Mouse (Mus musculus): ENCODE measurements around the gene Zfp985.
A peak's percentile ranks its signal among the peaks of the same experiment; 100 is the strongest.
"Not testable (repeated sequence)": the region's sequence is repeated elsewhere in the genome, so short reads cannot be mapped to it uniquely, and the experiment has no call there.

The Zfp985 gene

DNA sequence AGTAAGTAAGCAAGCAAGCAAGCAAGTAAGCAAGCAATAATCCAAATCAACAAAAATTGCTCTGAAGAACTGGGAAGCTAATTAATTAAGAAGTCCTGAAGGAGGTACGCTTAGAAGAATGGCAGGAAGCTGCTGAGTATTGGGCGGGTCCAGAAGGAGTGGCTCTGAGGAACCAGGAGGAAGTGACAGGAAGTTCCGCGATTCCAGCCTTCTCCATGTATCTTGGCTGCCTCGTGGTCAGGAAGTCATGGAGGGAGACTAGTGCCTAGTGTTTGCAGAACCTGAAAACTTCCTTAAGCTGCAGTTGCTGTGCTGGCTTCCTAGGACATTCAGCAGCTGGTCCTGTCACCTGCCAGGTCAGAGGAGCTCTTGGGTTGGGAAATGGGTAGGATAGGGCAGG lies at the start of gene Zfp985:
TSS of gene Zfp985 (plus strand) at position 207 of the 400 bp plus-strand sequence.
- DNase-seq: not testable (repeated sequence)

DNA sequence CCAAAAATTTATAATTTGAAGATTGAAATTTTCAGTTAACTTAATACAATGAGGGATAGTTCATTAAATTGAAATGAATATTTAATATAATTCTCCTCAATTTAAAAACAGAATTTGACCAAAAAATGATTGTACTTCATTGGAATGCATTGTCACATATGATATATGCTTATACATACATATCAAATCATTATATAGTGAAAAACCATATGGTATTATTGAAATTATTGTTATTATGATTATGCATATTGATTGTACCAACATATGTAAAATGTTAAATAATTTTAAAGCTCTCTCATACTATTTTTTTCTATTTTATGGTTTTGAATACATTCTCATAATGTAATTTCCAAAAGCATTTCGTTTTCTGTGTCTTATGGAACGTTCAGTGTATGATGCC lies 43.9 kb upstream of the Zfp985 start:
- no peak for DNase-seq

DNA sequence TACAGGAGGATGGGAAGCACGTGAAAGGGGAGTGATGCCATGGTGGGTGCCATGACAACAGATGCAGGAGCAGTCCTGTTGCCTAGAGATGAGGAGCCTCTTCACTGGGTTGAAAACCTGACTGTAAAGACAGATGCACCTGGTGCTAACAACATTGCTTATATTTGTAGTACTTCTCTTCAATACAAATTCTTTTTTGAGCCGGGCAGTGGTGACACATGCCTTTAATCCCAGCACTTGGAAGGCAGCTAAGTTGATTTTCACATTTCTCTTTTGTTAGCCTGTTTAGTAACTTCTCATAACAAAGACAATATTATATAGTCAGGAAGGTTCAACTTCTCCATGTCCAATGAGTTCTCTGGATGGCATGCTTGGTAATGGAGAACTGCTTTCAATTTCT lies 34.1 kb upstream of the Zfp985 start:
- no peak for DNase-seq

DNA sequence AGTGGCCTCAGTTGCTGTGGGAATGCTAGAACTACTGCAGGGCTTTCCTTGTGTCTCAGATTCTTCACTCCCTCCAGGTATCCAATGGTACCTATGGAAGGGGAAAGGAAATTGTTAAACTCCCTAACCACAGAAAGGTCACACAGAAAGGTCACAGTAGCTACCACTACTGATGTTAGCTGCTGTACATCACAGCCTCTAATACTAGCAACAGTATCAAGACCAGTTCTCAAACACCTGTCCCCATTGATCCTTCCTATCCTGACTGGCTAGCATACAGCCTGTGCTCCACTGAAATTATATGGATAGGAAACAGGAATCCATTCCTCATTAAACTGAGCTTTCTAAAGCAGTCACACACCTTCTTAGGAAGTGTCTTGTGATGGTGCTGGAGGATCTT lies 33.0 kb upstream of the Zfp985 start:
- no peak for DNase-seq

DNA sequence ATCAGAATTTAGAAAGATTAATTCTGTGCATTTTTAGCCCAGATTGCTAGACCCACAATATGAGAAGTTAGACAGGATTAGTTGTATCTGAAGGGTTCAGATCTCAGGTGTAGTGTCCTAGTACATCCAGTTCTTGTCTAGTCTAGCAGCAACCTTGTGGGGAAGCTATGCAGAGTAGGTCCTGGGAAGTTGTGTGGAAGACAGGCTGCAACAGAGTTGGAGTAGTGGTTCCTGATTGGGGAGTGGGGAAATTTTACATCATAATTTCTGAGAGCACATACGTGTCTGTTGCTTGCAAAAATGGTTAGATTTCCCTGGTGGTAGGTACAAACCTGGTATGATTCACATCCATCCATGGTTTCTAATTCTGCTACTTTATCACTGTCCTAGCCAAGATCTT lies 28.0 kb upstream of the Zfp985 start:
- no peak for DNase-seq

DNA sequence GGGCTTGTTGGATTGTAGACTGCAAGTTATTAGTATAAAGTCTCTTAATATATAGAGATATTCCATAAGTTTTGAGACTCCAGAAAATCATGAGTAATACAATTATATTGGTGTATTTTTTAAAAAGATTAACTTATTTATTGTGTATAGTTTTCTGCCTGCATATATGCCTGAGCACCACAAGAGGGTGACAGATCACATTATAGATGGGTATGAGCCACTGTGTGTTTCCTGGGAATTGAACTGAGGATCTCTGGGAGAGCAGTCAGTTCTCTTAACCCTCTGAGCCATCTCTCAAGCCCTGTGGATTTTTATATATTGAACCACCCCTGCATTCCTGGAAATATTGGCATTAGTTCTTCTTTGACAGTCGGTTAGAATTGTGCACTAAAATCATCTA lies 22.7 kb upstream of the Zfp985 start:
- DNase-seq: no peak

DNA sequence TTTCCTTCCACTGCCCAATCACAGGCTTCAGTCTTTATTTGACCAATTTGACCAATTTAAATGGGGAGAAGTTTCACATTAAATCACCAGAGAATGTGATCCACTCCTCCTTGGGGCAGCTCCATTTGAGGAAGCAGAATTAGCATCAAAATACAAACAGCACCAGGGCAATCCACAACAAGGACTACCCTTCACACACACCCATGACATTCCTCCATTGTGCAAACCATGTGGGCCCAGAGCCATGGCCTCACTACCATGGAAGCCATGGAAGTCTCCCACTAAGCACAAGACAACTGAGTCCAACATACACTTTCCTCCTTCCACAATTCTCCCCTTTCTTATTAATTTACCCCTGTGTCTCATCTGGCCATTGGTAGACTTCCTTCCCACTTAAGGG lies 17.2 kb upstream of the Zfp985 start:
- DNase-seq: not testable (repeated sequence)

DNA sequence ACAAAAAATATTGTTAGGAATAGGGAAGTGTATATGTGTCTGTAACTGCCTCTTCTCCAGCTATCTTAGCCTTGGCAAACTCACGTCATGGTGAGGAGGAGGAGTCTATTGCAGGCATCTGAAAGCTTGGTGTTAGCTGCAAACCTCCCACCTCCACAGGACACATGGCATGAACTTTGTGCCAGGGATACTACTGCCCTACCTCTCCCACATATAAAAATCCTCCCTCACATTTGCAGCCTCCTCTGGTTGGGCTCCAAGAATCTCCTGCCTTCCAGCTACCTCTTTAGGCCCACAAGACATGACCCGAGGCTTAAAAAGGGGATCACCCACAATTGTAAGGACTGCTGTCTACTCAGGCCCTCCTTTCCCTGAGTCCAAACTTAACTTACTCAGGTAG lies 15.4 kb upstream of the Zfp985 start:
- no peak for DNase-seq

DNA sequence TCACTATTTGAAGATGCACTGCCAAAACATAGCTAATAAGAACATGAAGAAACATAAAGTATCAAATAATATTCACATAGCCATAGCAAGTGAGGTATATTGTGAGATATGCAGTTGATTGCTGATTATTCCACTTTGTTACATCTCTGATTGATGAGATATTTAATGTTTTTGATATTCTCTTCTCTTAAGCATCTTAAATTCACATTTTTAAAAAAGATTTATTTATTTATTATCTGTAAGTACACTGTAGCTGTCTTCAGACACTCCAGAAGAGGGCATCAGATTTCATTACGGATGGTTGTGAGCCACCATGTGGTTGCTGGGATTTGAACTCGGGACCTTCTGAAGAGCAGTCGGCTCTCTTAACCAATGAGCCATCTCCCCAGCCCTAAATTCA lies 13.2 kb upstream of the Zfp985 start, which contains the start of gene Gm16503:
TSS of gene Gm16503 (plus strand) at position 301 of the 400 bp plus-strand sequence.
- not testable (repeated sequence) for DNase-seq

DNA sequence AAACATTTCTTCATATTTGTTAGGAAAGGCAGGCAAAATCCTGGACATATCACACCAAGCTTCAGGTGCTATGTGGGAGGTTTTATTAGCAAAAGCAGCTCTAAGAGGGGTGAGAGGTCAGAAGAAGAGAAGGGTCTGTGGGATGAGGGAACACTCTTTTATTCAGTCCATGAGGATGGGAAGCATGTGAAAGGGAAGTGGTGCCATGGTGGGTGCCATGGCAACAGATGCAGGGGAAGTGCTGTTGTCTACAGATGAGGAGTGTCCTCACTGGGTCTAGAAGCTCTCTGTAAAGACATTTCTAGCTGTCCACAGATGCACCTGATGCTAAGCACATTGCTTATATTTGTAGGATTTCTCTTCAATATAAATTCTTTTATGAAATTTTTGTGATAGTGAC lies 12.0 kb upstream of the Zfp985 start:
- DNase-seq: no peak

DNA sequence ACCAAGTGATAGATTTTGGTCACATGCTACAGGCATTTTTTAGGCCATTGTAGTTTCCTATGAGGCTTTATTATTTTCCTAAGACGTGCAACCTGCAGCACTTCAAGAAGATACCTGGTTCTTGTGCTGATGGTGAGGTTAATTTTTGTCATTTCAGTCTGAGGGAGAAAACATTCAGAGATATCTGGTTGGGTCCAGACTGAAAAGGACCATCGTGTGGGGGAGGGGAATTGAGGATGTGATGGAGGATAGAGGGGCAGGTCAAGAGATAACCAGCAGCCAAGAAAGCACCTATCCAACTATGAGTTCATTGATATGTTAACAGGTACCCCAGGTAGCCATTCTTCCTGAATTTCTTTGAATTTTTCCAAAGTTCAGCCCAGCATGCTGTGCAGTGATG lies 1.3 kb downstream of the Zfp985 start:
- not testable (repeated sequence) for DNase-seq

DNA sequence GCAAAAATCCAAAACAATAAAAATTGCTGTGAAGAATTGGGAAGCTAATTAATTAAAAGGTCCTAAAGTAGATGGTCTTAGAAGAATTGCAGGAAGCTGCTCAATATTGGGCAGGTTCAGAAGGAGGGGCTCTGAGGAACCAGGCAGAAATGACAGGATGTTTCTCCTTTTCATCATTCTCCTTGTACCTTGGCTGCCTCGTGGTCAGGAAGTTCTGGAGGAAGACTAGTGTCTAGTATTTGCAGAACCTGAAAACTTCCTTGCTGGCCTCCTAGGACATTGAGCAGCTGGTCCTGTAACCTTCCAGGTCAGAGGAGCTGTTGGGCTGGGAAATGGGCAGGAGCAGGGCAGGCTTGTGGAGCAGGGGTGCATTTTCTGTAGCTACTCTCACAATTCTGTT lies 3.8 kb downstream of the Zfp985 start:
- not testable (repeated sequence) for DNase-seq

DNA sequence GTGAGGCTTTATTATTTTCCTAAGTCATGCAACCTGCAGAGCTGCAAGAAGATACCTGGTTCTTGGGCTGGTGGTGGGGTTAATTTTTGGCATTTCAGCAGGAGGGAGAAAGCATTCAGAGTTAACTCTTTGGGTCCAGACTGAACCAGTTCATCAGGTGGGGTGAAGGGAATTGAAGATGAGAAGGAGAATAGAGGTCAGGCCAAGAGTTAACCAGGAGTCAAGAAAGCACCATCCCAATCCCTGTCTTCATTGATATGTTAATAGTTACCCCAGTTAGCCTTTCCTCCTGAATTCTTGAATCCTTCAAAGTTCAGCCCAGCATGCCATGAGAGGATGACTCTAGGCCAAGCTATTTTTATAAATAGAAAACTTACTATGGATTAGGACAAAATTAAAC lies 4.9 kb downstream of the Zfp985 start:
- DNase-seq: not testable (repeated sequence)

DNA sequence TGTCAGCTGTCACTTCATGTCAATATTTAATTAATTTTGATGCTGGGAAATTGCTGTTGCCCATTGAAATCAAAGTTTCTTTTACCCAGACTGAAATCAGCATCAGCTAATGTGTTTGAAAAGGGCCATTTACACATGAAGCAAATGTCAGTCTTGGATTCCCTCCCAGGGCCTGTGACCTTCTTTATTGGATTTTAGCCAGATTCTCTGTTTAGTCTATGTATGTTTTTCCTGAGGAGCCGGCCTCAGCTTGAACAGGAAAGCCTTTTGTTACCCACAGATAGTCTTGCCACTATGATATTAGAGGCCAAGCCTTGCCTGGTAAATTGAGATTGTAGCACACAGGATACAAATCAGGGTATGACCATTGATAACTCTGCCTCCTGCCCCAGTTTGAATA lies 6.0 kb downstream of the Zfp985 start:
- DNase-seq: peak in 1 of 2 experiments; percentile 32

DNA sequence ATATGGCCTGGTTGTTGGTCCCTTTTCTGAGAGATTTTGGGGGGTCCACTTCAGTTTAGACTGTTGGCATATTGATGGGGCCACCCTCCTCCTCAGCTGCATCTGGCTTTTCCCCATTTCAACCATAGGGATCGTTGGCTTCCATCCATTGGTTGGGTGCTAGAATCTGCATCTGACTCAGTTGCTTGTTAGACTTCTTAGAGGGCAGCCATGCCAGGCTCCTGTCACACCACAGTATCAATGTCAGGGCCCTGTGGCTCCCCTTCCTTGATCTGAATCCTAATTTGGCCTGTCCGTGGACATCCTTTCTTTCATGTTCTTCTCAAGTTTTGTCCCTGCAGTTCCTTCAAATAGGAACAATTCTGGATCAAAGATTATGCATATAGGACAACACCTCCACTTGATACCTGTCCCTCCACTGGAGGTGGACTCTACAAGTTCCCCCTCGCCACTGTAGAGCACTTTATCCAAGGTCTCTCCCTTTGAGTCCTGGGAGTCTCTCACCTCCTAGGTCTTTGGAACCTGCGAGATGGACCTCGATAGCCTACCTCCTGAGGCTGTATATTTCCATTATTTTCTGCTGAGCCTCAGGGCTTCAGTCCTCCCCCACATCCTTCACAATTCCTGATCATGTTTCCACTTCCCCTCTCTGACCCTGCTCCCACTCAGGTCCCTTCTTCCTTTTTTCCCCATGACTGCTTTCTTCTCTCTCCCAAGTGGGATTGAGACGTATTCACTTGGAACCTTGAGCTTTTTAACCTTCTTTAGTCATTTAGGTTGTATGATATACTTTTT lies 12.5 kb downstream of the Zfp985 start:
- no peak for DNase-seq

DNA sequence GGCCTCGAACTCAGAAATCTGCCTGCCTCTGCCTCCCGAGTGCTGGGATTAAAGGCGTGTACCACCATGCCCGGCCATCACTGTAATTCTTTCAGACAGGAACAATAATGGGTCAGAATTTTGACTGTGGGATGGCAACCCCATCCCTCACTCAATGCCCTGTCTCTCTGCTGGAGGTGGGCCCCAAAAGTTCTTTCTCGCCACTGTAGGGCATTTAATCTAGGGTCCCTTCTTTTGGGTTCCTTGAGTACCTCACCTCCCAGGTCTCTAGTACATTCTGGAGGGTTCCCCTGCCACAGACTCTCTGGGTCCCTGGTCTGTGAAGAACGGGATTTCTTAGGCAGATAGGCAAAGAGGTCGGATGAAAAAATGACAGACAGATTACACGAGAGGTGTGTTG lies 18.1 kb downstream of the Zfp985 start:
- not testable (repeated sequence) for DNase-seq

DNA sequence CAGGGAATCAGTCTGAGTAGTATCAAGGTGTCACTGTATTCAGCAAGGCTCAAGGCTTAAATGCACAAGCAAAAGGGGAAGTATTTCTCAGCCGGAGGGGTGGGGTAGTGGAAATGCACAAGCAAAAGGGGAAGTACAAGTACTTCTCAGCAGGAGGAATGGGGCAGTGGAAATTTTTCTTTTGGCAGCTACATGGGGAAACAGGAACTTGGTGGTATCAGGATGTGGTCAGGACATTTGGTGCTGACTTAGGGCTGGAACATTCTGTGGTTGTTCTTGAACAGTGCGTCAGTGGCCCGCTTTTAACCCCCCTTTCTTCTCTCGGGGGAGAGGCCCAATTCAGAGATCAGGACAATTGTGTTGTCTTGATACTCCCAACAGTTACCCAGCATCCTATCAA lies 26.3 kb downstream of the Zfp985 start:
- DNase-seq: not testable (repeated sequence)

DNA sequence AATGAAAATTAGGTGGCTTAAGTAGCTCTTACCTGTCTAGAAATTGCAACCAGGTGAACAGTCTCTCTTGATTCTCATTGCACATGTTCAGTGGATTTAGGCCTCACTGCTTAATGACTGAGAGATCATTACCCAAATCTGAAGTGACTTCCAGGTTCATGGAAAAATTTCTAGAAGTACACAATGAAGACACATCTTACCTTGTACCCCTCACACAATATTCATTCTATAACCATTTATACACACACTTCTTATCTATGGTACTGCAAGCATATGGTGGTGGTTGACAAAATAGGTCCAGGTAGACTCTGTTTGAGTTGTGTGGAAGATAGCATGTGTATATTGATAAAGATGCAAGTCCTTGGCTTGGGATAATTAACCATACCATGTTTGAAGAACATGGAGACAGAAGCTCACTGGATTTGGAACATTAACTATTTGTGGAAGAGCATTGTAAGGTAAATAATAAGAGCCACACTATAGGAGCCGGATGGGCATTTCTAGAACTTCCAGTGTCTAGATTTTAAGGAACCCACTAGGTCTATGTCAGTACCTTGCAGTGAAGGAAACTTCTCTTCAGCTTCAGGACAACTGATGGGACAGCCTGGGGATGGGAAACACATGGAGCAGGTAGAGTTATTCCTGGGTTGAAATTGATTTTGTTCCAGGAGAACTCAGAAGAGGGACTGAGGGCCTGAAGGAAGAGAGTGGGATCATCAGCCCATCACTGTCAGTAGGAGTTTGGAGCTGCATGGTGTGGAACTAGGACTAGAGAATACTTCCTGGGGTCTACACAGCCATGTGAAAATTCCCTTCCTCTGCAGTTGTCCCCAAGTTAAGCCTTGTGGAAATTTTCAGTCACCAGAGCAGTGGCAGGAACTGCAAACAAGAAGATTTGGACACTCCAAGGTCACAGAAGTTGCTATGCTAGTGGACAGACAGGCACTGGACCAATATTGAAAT lies 33.7 kb downstream of the Zfp985 start:
- no peak for DNase-seq

DNA sequence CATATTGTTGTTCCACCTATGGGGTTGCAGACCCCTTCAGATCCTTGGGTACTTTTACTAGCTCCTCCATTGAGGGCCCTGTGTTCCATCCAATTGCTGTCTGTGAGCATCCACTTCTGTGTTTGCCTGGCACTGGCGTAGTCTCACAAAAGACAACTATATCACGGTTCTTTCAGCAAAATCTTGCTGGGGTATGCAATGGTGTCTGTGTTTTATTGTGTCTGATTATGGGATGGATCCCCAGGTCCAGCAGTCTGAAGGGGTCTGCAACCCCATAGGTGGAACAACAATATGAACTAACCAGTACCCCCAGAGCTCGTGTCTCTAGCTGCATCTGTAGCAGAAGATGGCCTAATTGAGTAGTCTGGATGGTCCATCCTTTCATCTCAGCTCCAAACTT lies 41.6 kb downstream of the Zfp985 start:
- DNase-seq: not testable (repeated sequence)

DNA sequence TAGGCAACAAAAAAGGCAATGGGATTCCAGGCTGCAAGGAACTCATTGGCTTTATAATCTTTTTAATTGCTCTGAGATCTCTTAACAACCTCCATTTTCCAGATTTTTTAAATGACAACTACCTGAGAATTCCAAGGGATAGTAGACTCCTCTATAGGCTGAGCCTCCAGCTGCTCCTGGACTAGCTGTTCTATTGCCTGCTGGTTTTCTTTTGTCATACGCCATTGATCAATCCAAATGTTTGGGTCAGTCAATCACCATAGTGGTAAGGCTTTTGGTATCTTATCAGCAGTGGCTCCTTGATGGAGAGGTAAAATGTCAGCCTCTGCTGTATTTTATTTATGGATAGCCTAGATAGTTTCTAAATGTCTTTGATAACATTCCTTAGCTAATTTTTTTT lies 44.6 kb downstream of the Zfp985 start:
- DNase-seq: no peak

DNA sequence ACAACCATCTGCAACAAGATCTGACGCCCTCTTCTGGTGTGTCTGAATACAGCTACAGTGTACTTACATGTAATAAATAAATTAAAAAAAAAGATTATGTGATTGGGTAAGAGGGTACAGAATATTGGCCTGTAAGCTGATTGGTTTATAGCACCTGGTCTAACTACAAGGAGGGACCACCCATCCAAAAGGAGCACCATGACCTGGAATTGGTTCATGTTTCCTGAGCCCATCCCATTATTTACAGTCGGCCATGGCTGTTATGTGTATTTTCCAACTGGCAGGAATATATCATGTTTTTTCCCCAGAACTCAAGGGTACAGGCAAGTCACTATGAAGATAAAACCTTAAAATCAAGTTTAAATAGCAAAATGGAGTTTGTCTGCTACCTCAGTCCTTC lies 45.8 kb downstream of the Zfp985 start:
- DNase-seq: no peak

DNA sequence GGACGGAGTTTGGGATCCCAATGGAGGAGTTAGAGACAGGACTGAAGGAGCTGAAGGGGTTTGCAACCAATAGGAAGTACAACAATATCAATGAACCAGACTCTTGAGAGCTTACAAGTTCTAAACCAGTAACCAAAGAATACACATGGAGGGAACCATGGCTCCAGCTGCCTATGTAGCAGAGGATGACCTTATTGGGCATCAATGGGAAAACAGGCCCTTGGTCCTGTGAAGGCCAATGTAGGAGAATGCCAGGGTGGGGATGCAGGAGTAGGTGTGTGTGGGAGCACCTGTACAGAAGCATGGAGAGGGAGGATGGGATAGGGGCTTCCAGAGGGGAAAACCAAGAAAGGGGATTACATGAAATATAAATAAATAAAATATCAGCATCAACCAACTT lies 48.8 kb downstream of the Zfp985 start:
- DNase-seq: no peak

DNA sequence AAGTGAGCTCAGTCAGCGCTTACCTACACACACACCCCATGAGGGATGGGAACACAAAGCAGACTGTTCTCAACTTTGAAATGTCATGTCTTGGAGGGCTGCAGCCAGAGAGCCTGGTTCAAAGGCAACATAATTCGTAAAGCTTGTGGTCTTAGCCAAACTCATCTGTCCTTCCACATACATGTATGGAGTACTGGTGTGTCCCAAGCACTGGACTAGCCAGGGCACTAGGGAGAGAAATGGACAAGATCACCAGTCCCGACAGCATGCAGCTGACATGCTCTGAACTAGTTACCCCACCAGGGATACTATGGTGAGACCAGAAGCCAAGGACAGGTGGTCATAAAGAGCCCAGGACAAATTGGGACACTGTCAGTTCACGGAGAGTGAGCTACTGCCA lies 50.7 kb downstream of the Zfp985 start:
- DNase-seq: no peak

DNA sequence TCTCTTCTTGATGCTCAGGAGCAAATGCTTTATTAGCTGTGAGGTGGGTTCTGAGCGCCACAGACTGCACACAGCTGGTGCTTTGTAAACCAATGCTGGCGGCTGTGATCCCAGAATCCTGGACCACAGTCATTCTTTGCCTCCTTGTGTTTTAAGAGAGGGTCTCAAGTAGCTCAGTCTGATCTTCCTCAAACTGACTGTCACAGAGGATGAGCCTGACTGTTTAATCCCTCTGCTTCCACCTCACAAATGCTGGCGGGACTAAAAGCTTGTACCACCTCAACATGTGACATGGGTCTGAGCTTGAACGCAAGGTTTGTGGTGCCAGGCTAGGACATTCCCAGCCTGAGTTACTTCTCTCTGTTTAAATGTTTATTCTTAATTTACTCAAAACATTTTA lies 52.4 kb downstream of the Zfp985 start:
- DNase-seq: no peak
